Mouse (Mus musculus): Measurements from ENCODE around the gene Ahnak.
A peak's percentile ranks its signal among the peaks of the same experiment; 100 is the strongest.
"Not testable (repeated sequence)": the region's sequence is repeated elsewhere in the genome, so short reads cannot be mapped to it uniquely, and the experiment has no call there.

Gene Ahnak

GRCm38 (mm10) chr19:9097441-9097840 is 108.4 kb downstream of the Ahnak start:
- peak; percentile 59 for DNase-seq (ENCODE audit: low read depth, low spot score)

DNA sequence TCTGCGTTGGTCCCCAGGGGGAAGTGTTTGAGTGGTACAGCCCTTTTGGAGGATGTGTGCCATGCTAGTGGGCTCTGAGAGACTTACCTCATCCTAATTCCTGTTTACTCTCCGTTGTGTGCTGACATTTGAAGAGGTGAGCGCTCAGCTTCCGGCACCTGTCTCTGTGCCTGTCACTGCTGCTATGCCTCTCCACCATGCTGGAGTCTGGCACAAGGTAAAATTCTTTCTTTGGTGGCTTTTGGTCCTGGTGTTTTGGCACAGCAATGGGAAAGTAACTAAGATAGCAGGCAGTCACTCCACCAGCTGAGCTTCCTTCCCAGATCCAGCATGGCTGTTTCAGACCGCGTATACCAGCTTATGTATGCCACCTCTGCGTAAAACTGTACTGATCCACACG is 110.7 kb downstream of the Ahnak start:
- no peak for DNase-seq (ENCODE audit: low read depth, low spot score)

- DNase-seq (ENCODE audit: low read depth, low spot score), result peak; percentile 17
These were observed 111.4 kb downstream of the Ahnak start for GRCm38 (mm10) chr19:9100297-9101061.

DNA sequence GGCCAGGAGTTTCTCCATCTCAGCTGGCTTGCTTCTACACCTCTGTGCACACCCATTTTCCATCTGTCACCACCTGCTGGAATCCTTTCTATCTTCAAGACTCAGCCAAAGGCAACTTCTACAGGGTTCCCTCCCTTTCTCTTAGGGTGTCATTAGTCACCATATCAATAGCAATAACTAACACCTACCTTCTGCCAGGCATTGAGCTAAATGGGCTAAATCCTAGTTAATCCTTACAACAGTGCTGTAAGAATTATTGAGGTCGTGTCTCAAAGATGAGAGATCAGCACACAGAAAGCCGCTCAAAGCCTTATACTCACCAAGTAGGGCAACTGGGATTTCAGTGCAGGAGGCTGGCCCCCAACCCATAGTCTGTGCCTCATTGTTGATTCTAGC is 112.0 kb downstream of the Ahnak start:
- DNase-seq (ENCODE audit: low read depth, low spot score), result no peak

GRCm38 (mm10) chr19:9103986-9104385 is 114.9 kb downstream of the Ahnak start:
- DNase-seq (ENCODE audit: low read depth, low spot score), result no peak

- DNase-seq (ENCODE audit: low read depth, low spot score), result no peak
These were observed 116.1 kb downstream of the Ahnak start for GRCm38 (mm10) chr19:9105101-9105685.

- peak; percentile 67 for DNase-seq (ENCODE audit: low read depth, low spot score)
These were observed 117.0 kb downstream of the Ahnak start for GRCm38 (mm10) chr19:9106096-9106495.

DNA sequence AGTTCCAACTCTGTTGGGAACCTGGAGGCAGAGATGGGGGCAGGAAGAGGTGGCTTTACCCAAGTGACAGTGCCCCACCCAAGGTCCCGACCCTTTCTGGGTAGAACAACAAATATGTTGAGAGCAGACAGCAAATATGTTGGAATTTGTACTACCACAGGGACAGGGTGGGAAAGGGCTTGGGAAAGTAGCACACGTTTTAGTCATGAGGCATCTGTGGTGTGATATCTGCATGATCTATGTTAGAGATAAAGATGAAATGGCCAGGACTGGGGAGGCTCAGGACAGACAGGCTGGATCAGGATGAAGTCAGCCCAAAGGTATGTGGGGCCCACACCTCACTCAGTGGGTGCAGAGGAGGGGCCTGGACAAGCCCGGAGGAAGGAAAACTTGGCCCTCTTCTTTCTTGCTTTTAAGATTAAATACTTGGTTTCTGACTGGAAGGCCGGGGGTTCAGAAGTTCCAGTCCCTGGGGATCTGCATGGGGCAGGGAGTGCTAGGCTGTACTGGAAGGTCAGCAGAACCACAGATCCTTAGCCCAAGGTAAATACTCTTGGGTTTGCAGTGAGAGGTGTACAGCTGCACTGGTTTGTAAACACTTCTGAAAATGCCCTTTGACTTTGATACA is 117.8 kb downstream of the Ahnak start:
- peak; percentile 33 for DNase-seq (ENCODE audit: low read depth, low spot score)

DNA sequence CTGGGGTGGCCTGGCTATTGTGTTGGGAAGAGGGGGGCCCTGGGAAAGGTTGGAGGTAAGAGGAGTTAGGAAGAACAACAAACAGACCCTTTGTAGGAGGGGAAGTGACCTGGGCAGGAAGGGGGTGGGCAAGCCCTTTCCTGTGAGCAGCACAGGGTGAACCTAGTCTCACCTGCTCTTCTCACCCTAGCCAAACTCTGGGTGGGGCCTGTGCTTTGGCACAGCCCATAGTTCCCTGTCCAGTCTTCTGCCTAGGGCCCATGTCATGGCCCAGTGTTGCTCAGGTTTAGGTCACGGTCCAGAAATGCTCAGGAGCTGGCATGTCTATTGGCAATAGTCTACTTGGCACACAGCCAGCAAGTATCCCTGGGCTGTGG is 118.3 kb downstream of the Ahnak start:
- DNase-seq (ENCODE audit: low read depth, low spot score), result no peak

- DNase-seq (ENCODE audit: low read depth, low spot score), result no peak
These were observed 119.5 kb downstream of the Ahnak start for GRCm38 (mm10) chr19:9108536-9108935.

GRCm38 (mm10) chr19:9110182-9110869 is 121.2 kb downstream of the Ahnak start:
- peak; percentile 77 for DNase-seq (ENCODE audit: low read depth, low spot score)

GRCm38 (mm10) chr19:9112043-9112442 is 123.0 kb downstream of the Ahnak start:
- DNase-seq (ENCODE audit: low read depth, low spot score), result no peak

- DNase-seq (ENCODE audit: low read depth, low spot score), result no peak
These were observed 127.2 kb downstream of the Ahnak start for GRCm38 (mm10) chr19:9116268-9116667.

DNA sequence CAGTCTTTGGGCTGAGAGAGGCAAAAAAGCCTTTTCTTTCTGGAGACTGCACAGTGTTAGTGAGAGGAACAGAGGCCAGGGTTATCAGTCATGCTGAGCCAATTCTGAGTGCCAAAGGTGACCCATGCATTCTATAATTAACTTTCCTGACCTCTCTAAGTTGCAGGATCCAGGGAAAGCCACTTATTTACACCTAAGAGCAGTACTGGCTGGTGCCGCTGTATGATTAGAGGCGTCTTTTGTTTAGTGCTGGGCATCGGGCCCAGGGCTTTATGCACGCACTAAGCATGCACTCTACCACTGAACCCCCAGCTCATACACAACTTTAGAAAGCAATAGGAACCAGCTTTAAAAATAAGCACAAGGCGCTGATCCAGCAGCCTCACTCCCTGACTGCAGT is 128.2 kb downstream of the Ahnak start:
- no peak for DNase-seq (ENCODE audit: low read depth, low spot score)

DNA sequence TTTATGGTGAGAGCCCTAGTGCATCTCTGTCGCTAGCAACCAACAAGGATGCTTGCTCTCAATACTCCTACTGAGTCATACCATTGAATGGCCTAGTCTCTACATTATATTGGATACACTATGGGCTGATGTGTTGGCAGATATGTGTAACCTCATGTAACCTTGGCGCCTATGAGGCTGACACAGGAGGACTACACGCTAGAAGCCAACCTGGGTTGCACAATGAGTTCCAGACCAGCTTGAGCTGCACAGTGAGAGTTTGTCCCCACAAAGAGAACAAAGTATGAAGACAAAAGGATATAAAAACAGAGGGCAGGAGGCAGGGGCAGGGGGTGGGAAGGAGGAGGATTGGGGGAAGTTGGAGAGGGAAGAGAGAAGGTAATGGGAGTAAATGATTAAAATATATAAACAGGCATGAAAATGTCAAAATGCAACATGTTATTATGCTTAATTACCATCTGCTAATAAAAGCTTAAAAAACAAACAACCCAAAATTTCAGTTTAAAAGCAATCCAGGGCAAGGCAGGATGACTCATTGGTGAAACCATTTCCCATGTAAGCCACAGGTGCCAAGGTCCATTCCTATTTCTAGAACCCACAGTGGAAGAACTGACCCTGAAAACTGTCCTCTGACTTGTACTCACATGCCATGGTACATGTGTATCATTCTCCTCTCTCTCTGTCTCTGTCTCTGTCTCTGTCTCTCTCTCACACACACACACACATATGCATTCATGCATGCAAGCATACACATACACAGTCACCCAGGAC is 130.8 kb downstream of the Ahnak start:
- DNase-seq (ENCODE audit: low read depth, low spot score), result no peak

DNA sequence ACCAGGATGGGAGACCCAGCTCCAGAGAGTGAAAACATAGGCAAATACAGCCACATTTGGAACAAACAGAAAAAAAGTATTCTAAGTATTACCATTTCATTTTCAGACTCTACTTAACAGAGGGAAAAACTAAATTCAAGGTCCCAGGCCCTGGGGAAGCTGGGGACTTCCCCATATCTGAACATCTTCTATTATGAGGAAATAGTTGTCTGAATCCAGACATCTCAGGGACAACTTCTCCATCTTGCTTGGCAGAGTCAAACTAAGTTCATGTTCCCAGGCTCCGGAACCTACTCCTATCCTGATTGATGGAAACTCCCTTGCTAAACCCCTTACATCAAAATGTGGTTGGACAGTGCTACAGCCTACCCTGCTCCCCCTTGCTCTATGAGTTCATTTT is 133.3 kb downstream of the Ahnak start:
- DNase-seq (ENCODE audit: low read depth, low spot score), result no peak

DNA sequence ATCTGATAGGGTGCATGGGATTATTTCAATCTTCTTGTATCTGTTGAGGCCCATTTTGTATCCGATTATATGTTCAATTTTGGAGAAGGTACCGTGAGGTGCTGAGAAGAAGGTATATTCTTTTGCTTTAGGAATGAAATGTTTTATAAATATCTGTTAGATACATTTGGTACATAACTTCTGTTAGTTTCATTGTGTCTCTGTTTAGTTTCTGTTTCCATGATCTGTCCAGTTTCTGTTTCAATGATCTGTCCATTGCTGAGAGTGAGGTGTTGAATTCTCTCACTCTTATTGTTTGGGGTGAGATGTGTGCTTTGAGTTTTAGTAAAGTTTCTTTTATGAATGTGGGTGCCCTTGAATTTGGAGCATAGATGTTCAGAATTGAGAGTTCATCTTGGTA is 134.9 kb downstream of the Ahnak start:
- DNase-seq (ENCODE audit: low read depth, low spot score), result not testable (repeated sequence)
